Mouse (Mus musculus): ENCODE measurements at regions not wholly inside any gene's neighbourhood (a gene's known extent, or its start where the extent isn't known, plus 50 kb on each side); places are given as distances from the start of the nearest gene placed in this dataset.

DNA sequence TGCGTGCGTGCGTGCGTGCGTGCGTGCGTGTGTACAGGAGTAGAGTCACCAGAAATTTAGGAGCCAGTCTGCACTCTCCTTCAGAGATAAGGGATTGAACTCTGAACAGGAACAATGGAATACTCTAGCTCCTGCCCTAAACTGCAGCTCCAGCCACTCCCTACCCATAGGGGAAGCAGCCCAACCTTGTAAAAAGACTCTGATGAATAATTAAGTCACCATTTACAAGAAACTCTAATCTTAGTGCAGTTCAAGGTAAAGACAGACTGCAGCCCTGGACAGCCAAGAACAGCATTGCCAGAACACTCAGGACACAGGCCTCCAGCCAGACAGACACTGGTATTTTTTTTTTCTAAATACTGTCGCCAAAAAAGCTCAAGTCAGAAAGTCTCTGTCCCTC, 198.9 kb upstream of the Trib2 start:
- no peak for DNase-seq (ENCODE audit: low spot score)

DNA sequence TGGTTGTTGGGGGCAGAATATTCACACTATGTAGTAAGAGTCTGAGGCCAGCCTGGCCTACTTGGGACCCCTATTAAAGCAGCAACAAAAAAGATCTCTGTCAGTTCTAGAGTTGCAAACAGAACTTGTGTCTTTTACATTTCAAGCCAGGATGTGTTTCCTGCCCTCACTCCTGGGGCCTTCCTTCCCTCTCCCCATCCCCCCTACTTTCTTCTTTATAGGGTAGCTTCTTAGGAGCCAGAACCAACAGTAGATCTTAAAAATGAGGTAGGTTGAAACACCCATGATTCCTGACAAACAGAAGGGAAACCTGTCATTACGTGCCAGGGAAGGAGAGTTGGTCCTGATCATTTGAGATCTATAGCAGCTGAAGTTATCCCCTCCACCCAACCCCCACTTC, 198.0 kb upstream of the Trib2 start:
- DNase-seq (ENCODE audit: low spot score): no peak

DNA sequence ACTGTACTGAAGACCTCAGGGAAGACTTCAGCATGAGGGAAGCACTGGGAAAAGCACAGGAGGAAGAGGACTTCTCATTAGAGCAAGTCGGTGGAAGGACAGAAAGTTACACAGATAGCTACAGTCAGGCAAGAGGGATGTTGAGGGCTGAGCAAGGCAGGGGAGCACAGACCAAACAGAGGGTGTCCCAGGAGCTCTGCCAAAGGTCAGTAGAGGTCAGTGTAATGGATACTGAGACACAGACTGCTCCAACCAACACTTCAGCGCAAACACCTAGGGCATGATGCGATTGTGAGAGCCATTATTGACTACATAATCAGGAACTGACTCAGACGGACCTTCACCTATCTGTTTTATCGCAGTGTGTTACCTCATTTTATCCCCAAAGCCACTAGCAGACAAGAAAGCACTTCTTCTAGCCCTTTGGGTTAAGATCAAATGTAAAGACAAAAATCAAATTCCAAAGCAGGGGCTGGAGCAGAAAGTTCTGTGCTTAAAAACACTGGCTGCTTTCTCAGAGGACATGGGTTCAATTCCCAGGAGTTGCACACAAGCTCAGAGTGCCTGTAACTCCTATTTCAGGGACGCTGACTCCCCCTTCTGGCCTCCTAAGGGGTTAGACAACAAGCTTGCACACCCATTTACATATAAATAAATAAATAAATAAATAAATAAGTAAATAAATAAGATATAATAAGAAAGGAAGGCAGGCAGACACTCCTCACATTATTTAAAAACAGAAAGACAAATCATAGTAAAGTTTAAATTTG, 197.3 kb upstream of the Trib2 start:
- no peak for DNase-seq (ENCODE audit: low spot score)

DNA sequence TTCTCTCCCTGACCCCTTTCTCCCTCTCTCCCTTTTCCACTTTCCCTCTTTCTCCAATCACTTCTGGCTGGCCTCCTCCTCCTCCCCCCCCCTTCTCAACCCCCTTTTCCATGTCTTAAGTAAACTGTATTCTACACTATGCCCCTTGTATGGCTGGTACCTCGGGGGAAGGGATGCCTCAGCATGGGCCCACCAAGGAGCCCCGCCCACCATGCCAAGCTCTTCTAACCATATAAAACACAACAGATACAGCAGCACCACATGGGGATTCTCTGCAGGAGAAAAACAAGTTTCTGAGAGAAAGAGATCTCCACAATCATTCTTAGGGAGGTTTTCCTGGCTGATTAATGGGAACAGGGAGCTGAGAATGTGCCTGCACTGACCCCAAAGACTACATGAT, 196.6 kb upstream of the Trib2 start:
- no peak for DNase-seq (ENCODE audit: low spot score)

DNA sequence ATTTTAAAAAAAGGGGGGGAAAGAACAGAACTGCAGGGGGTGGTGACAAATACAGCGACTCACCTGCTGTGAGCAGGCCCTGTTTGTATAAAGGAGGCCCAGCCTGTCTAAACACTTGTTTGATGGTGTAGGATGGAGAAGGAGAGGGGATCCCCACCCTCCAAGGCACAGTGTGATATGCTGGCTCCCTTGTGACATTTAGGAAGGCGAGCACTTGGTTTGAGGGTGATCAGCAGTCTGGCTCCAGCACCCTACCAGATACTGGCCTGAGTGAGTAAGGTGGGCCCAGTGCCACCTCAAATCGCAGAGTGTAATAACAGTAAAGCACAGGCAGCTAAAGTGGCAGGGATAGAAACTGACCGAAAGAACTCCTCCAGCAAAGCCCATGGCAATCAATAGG, 195.4 kb upstream of the Trib2 start:
- no peak for DNase-seq (ENCODE audit: low spot score)

DNA sequence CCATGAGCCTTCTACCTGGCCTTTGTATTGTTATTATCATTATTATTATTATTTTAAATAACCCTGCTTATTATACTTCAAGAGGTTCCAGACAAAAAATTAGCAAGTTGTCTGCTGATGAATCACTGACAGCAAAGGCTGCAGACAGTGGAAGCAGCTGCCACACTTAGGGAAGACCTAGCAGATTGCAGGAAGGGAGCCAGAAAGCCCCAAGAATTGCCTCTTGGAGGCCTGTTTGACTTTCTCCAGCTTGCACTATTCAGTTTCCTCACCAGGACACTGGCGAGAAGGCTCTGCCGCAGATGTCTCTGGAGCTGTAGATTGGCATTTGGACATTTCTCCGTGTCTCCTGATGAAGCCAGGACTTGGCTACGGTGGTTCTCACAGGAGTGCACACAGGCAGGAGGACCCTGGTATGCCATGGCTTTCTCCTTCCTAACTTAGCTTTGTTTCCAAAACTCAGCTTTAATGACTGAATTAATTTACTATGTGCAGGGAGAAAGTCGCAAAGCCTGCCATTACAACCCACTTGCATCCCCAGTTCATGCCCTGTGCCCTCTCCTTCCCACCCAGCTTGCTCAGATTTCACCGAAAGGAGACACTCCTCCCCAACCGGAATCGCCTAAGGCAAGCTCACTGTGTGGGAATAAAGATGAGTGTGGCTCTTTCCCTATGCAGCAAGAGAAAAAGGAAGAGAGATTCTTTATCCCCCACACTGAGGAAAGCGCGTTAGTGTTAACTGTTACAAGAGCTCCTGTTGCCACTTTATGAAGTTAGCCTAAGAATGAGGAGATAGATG, 193.3 kb upstream of the Trib2 start:
- no peak for DNase-seq (ENCODE audit: low spot score)

DNA sequence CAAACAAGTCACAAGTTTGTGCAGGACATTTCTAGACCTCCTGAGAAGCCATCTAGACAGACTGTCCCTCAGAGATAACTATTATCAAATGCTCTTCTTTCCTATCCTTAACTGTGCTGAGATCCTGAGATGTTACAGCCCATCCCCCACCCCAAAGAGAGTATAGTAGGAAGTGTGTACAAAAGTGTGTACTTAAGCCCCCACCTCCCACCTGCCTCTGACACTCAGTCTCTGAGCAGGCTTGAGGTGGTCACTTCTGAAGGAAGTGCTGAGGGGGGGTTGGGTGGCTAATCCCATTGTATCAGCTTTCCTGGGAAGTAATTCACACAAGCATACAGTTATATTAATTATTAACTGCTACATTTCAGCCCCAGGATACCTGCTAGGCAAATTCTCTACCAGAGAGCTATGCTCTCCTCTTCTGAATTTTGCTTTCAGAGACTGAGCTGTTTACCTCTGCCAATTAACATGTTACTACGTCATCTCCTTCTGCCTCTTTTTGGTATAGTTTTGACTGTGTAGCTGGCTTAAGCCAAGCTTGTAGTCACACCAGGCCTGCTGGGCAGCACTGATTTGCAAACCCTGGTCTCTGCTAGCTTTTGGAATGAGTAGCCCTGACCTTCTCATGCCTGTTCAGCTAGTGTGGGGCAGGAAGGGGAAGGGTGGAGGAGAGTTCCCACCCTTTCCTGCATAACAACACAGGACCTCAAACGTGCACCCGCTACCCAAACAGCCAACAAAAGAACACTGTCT, 192.2 kb upstream of the Trib2 start:
- no peak for DNase-seq (ENCODE audit: low spot score)

DNA sequence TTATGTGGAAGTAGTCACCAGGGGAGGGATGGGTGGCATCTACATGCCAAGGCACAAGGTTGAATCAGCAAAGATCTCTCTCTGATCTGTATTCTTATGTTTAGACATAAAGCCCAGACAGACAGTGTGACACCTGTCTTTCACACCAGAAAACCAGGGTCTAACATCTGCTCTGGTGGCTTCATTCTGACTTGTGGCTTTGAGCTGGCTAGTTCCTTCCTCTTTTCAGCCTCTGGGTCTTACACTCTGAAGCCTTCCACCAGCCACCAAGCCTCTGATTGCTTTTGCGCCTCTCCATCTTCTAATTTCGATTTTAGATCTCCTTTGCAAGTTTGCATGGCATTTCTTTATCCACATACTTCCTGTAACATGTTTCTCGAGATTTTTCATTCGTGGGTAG, 191.5 kb upstream of the Trib2 start:
- no peak for DNase-seq (ENCODE audit: low spot score)

DNA sequence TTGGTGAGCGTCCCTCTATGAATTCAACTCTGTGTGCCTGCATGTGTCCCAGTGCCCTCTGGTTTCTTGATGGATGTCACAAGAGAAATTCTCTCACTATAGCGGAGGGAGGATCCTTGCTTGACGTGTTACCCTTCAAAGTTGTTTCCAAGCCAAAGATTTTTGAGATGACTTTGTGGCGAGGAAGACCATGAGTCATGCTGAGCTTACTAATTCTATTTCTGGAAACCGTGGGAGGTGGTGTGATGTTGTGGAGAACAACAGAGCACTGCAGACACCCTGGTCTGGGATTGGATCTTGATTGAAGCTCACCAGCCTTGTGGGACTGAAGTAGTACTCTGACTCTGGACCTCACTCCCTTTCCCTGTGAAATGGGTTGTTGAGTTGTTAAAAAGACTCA, 190.0 kb upstream of the Trib2 start:
- no peak for DNase-seq (ENCODE audit: low spot score)

DNA sequence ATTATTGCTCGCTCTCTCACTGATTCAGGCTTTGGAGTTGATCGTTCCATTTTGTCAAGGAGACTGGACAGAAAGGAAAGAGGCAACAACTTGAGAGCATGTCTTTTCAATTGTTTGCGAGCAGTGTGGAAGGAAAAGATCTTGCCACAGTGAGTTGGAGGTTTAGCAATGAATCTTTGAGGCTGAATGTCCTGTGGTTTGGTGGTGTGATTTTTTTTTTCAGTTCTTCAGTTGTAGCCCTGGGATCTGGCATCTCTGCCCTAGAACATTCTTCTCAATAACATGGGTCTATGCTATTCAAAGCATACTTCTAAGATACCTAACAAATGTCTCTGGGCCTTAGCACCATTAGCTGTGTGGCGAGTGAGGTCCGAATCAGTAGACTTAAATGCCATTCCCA, 189.6 kb upstream of the Trib2 start:
- no peak for DNase-seq (ENCODE audit: low spot score)

DNA sequence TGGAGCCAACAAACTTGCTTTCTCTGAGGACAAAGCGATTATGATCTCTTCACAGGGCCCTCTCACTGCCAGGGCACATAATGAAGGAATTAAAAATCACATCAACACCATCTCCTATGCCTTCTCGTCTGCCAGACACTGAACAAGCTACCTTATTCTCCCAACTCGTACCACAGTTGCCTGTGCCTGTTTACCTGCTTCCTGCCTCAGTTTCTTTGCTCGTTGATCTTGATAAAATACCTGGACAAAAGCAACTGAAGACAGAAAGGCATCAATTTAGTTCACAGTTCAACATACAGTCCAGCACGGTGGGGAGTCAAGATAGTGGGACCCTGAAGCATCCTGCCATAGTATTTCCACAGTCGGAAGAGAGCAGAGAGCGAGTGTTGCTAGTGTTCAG, 185.1 kb upstream of the Trib2 start:
- no peak for DNase-seq (ENCODE audit: low spot score)

DNA sequence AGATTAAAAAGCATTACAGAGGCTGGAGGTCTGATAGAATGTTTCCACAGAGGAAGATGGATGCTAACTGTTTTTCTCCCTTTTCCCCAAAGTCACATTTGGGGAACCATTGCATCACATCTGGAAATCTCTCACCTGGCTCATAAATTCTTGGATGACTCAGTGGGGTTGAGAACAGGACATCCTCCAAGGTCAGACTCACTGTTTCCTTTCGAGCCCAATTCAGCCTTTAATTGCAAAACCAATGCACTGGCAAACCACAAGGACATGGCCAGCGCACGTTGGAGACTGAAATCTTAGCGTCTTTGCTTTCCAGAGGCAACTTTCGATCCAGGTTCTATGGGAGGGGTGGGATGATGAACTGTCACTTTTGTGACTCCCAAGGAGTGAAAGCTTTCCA, 184.5 kb upstream of the Trib2 start:
- no peak for DNase-seq (ENCODE audit: low spot score)

DNA sequence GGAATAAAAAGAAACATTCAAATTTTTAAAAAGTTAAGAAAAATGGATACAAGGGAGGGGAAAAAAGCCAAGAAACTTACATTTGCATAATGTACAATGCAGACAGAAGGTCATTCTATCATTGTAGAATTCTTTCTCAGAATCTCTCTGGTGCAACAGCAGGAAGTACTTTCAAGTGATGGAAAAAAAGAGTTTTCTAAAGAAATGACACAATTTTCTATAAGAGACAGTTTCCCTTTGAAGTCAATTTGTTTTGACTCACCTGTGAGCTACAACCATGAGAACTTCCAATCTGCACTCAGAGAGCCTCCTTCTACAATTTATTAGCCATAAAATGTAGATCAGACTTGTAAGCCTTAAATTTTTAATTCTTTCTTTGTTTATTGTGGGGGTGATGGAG, 181.6 kb upstream of the Trib2 start:
- no peak for DNase-seq (ENCODE audit: low spot score)

DNA sequence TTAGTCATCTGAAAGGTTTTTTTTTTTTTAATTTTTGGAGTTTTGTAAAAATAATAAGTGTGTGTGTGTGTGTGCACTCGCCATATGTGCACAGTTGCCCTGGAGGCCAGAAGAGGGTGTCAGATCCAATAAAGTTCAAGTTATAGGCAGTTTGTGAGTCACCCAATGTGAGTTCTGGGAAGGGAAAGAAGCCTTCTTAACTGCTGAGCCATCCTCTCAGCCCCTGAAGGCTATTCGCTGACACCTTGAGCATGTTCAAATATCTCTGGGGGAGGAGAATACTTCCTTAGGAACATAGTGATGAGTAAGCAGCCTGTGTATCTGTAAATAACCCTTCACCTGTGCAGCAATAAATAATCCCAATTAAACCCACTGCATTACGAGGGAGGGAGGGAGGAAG, 177.1 kb upstream of the Trib2 start:
- no peak for DNase-seq (ENCODE audit: low spot score)

DNA sequence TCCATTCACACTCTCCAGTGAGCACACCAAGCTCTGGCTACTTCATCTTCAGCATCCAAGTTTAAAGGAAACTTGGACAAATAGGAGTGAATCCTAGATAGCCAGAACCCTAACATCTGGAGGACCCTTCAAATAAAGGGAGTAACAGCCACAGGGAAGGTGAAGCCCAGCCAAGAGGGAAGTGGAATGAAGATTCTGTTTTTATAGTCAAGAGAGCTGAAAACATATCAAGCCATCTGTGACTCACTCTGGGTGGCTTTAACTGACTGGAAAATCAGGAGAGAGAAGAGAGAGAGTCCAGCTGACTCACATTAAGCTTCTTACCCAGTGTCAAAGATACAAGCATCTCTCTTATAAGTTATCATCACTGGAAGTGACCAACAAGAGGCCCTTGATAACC, 169.6 kb upstream of the Trib2 start:
- DNase-seq (ENCODE audit: low spot score): no peak

DNA sequence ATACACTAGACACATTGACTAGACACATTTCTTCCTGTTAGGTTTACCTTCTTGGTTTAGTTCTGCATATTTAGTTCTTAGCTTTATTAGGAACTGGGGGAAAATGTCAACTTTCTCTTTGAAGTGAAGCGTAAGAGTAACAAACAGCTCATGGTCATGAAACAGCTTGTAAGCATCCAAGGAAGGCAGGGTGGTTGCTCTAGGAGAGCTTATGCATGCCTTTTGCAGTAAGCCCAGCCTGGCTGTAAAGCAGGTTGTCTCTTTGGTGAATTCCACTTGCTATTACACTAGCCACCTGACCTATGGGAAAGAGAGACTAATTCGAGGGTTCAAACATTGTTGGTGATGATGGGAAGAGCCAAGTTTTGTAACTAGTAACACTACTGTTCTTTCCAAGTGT, 168.9 kb upstream of the Trib2 start:
- DNase-seq (ENCODE audit: low spot score): no peak

DNA sequence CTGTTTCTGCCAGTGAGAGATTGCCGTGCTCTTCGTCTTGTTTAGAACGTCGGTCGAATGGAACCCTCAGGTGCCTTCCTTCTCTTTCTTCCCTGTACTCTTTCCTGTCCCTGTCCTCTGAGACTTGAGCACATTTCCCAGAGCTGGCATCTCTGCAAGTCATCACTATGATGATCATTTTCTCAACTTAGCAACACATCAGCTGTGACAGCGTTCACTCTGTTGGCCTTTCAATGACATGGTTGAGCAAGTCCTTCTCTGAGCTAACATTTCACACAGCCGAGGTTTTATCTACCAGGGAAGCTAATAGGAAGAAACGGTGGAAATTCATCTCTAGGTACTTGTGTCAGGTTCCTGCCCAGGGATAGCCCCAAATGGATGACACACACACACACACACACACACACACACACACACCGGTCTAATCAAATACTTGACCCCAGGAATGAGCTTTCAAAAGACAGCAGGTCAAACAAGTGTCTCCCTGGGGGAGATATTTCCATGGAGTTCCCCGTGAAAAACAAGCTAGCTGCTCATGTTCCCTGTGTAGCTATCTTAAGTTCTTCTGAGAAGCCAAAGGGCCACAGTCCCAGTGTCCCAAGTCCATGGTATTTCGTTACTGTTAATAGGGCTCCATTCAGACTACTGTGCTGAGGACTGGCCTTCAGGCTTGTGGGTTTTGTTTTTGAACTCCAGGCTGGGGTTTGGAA, 167.0 kb upstream of the Trib2 start:
- DNase-seq (ENCODE audit: low spot score): no peak

DNA sequence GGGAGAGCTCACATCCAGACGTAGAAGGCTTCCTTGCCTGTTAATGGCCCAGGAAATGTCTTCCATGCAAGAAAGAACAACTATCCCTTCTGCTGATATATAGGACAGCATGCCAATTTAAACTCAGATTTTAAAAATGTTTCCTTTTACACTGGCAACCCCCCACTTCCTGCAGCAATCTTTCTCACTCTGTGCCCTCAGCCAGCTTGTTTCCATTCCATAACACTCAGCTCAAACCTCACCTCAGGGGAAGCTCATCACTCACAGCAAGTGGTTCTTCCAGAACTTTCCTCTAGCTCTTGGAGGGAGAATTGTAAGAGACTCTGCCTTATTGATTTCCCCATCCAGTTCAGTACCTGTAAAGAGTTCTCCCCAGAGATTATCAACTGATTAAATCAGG, 165.0 kb upstream of the Trib2 start:
- DNase-seq (ENCODE audit: low spot score): no peak

DNA sequence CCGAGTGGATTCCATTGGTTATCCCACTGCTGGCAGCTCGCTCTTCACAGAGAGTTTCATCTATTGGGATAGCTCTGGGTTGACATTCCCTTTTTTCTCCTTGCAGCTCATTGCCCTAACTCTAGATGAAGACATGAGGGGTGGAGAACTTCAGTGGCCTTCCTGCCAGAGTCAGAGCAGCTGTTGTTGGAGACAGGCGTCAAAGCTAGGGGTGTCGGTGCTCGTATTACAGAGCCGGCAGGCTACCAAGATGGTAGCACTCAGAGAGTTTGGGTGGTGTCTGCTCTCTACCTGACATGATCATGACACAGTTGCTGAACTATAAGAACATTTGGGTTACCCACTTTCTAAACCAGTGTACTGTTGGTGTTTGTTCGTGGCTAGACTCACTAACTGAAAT, 162.5 kb upstream of the Trib2 start:
- no peak for DNase-seq (ENCODE audit: low spot score)

DNA sequence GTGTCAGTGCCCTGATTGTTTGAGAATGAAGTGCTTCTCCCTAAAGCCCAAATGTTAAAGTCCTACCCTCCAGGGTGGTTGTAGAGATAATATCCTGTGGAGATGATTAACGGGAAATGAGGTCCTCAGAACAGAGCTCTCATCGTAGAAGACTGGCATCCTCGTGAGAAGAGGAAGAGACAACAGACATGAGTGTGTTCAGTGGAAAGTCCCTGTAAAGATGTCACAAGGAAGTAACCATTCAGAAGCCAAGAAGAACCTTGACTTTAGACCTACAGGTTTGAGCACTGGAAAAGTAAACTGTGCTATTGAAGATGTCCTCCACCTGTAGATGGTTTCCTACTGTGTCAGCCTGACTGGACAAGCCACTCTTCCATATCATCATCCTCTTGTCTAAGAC, 155.1 kb upstream of the Trib2 start:
- DNase-seq (ENCODE audit: low spot score): no peak

DNA sequence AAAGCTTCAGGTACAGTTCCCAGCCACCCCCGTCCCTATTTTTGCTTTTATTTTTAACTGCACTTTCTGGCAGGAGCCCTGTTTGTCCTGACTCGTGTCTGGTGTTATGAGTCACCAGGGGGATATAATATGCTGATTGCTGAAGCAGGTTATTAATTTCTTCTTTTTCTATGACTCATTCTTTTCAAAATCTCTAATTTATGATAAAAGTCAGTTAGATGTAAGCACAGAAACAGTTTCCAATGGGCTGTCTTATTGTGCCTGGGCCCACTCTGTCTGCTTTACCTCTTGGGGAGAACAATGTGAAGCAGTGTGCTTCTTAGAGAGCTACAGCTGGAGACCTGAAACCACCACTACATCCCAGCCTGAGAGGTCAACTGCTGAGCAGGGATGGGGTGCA, 153.5 kb upstream of the Trib2 start:
- no peak for DNase-seq (ENCODE audit: low spot score)

DNA sequence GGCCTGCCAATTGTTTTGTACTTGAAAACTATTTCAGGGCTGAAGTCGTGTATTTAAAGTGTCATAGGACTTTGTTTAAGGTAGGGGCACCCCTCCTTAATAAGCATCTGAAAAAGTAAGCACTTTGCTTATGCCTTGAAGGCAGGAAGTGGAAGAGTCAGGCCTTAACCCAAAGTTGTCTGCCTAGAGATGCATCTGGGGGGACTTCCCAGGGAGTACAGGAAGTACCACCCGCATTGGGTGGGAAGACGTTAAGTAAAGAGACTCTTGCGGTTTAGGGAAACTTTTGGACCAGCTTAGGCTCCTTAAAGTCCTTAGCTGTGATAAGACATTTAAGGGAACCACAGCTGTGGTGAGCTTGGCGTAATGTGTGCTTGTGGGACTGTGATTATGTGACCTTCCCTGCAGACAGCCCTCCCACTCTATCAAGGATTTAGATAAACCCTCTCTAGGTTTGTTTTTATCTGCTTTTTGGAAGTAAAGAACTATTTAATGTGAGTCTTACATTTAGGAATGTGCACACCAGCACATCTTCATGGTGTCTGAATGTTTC, 150.9 kb upstream of the Trib2 start:
- DNase-seq (ENCODE audit: low spot score): no peak

Measured in testis, postnatal 10 days (tissue).